In the genomic region with DNA sequence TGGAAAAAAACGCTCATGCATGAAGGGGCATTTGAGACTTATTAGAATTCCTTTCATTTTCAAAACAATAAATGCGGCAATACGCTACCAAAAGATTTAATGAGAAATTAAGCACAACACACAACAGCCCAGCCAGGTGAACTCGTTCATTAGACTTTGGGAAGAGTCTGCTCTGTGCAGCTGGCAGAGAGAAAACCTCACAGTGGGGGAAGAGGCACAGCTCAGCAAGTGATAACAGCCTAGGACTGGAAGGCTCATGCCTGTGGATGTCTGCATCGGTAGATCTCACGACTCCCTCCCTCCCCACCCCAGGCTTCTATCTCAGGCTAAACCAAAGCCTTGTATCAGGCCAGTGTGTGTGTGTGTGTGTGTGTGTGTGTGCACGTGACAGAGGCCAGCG, we compare ENCODE assay signal across 16 mouse cellular contexts.
DNase-seq lines count a peak whose midpoint lies in the region; ATAC-seq and TF ChIP-seq lines count a peak whose summit lies in the region.
"Had no signal": no experiment of that assay in that cellular context is flagged by ENCODE, and none has a peak within 500 bp of the region (broad histone marks: within the 10 kb centered on the region; RNA-seq: fewer than 3 reads in every experiment).

No protein-coding gene starts in this region.

- no peak for TF ChIP-seq CTCF in hindbrain, postnatal 0 days (IDR thresholded peaks at IDR 0.05; ENCODE audit: low read depth)

- no peaks in the 10 kb centered on the region for H3K36me3 ChIP-seq in hindbrain, postnatal 0 days (ENCODE audit: insufficient read depth, low read length)
- H3K36me3 ChIP-seq in hindbrain, embryonic 12.5 days, result no peaks in the 10 kb centered on the region
- H3K36me3 ChIP-seq in neural tube, embryonic 15.5 days, result no peaks in the 10 kb centered on the region
- H3K36me3 ChIP-seq: embryonic facial prominence, embryonic 10.5 days; intestine, embryonic 15.5 days; liver, embryonic 12.5 days had no signal

- H3K4me3 ChIP-seq in hindbrain, postnatal 0 days (ENCODE audit: low read length), result no peak overlapping the region
- no peak overlapping the region for H3K4me3 ChIP-seq in hindbrain, embryonic 12.5 days
- no peak overlapping the region for H3K4me3 ChIP-seq in neural tube, embryonic 15.5 days (replicated peaks)
- H3K4me3 ChIP-seq: embryonic facial prominence, embryonic 10.5 days; intestine, embryonic 15.5 days; liver, embryonic 12.5 days had no signal

- no peak overlapping the region for H3K9ac ChIP-seq in hindbrain, postnatal 0 days (replicated peaks; ENCODE audit: low read length)
- H3K9ac ChIP-seq in hindbrain, embryonic 12.5 days, result no peak overlapping the region
- no peak overlapping the region for H3K9ac ChIP-seq in neural tube, embryonic 15.5 days (replicated peaks)
- H3K9ac ChIP-seq: intestine, embryonic 15.5 days; liver, embryonic 12.5 days; lung, embryonic 14.5 days had no signal

- H3K4me2 ChIP-seq in hindbrain, postnatal 0 days (ENCODE audit: low read depth, low read length), result no peak overlapping the region
- H3K4me2 ChIP-seq in hindbrain, embryonic 12.5 days (replicated peaks), result no peak overlapping the region
- H3K4me2 ChIP-seq in neural tube, embryonic 15.5 days, result peak overlapping the region; percentile 17; the same call in 1 of the 2 replicates
- H3K4me2 ChIP-seq: heart, embryonic 11.5 days; intestine, embryonic 15.5 days; liver, embryonic 12.5 days; lung, embryonic 14.5 days had no signal

- no peaks in the 10 kb centered on the region for H3K27me3 ChIP-seq in hindbrain, postnatal 0 days (ENCODE audit: insufficient read depth, low read length)
- no peaks in the 10 kb centered on the region for H3K27me3 ChIP-seq in hindbrain, embryonic 12.5 days
- no peaks in the 10 kb centered on the region; the same call in 1 of the 2 replicates for H3K27me3 ChIP-seq in neural tube, embryonic 15.5 days (replicated peaks)
- H3K27me3 ChIP-seq: intestine, embryonic 15.5 days; liver, embryonic 12.5 days had no signal

- H3K4me1 ChIP-seq in hindbrain, postnatal 0 days (ENCODE audit: insufficient read depth, low read length), result no peaks in the 10 kb centered on the region
- 0 out of 2 replicates have a peak, but pooled peaks cover 3% of the 10 kb centered on the region for H3K4me1 ChIP-seq in hindbrain, embryonic 12.5 days
- H3K4me1 ChIP-seq in neural tube, embryonic 15.5 days, result peaks cover 9% of the 10 kb centered on the region
- H3K4me1 ChIP-seq: embryonic facial prominence, embryonic 10.5 days; intestine, embryonic 15.5 days; liver, embryonic 12.5 days had no signal

- H3K9me3 ChIP-seq in hindbrain, postnatal 0 days (ENCODE audit: low read length), result no peaks in the 10 kb centered on the region
- H3K9me3 ChIP-seq in hindbrain, embryonic 12.5 days (replicated peaks), result no peaks in the 10 kb centered on the region
- H3K9me3 ChIP-seq in neural tube, embryonic 15.5 days (replicated peaks), result no peaks in the 10 kb centered on the region
- H3K9me3 ChIP-seq: embryonic facial prominence, embryonic 10.5 days; intestine, embryonic 15.5 days had no signal

- 43% methylated on average over 8 of the region's 8 CpGs for WGBS in hindbrain, postnatal 0 days
- 77% methylated on average over 8 of the region's 8 CpGs for WGBS in hindbrain, embryonic 12.5 days
- WGBS in neural tube, embryonic 15.5 days, result 49% methylated on average over 8 of the region's 8 CpGs

- peak; percentile 47; the same call in 1 of the 2 replicates for ATAC-seq in hindbrain, postnatal 0 days
- ATAC-seq in hindbrain, embryonic 12.5 days (ENCODE audit: low FRiP score), result no peak
- peak; percentile 77; the same call in 1 of the 2 replicates for ATAC-seq in neural tube, embryonic 15.5 days (ENCODE audit: low FRiP score)
- ATAC-seq: intestine, embryonic 15.5 days; liver, embryonic 12.5 days had no signal

- no peak overlapping the region for H3K27ac ChIP-seq in hindbrain, postnatal 0 days
- no peak overlapping the region for H3K27ac ChIP-seq in hindbrain, embryonic 12.5 days
- peak overlapping the region; percentile 58; the same call in 1 of the 2 replicates for H3K27ac ChIP-seq in neural tube, embryonic 15.5 days (replicated peaks)
- H3K27ac ChIP-seq: embryonic facial prominence, embryonic 10.5 days; intestine, embryonic 15.5 days; liver, embryonic 12.5 days had no signal

- DNase-seq in cerebellum, postnatal 25 days, result peak; percentile 20 to 26
- no peak for DNase-seq in cerebellum, postnatal 36 days
- DNase-seq in hindbrain, postnatal 0 days (ENCODE audit: low spot score), result peak; percentile 44
- peak; percentile 53 for DNase-seq in retina, postnatal 1 day
- no peak for DNase-seq in retina, embryonic 14.5 days (ENCODE audit: low spot score)
- DNase-seq in B cell, adult 2 months, result no peak
- DNase-seq: adrenal gland, postnatal 14 days; layer of hippocampus, postnatal 36 days; lung, embryonic 14.5 days; lung, postnatal 4 days had no signal

Comparison
In these comparisons a context has a peak if more than half of its experiments do, and no peak if none do; other contexts are left out.
1. DNase-seq: peak in cerebellum, postnatal 25 days (2 of 2), hindbrain, postnatal 0 days (single experiment) and retina, postnatal 1 day (single experiment); none in cerebellum, postnatal 36 days (0 of 2), retina, embryonic 14.5 days (single experiment) and B cell, adult 2 months (0 of 2).